Mouse (Mus musculus) ES-Bruce4 (cell line): ENCODE results near the gene Mmgt1.

ENCODE experiments used
- CTCF ChIP-seq: IDR thresholded peaks from one replicate; pipeline ENCODE4 v1.8.1; 2011; ENCODE audit warnings: low read depth, low read length
- POLR2A ChIP-seq: IDR thresholded peaks from one replicate; pipeline ENCODE4 v1.8.1; 2011; ENCODE audit warnings: low read length; ENCODE audit not compliant: insufficient read depth

DNA sequence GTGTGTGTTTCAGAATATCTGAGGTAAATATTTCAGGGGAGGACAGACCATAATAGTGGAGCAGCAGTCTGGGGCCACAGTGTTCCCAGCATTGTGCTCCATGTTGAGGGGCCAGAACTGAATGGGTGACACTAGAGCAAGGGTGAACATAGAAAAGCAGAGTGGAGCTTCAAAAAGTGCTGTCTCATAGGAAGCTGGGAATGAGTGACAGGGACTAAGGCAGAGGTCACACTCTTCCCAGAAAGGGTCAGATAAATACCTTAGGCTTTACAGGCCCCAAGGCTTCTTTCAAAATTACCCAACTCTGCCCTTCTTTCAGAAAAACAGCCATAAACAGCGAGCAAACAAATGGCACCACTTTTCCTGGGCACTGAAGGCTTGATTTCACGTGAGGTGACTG is 8.7 kb upstream of the Mmgt1 start:
- no peak for TF ChIP-seq CTCF
- no peak for TF ChIP-seq POLR2A
